Mouse (Mus musculus) R1 (cell line): ENCODE data around the gene Aldh6a1.

Source experiments
- DNase-seq: peaks from one replicate; pipeline ENCODE4 v3.0.0-alpha.2; 2018; ENCODE audit warnings: low read depth, low spot score

The Aldh6a1 gene

DNA sequence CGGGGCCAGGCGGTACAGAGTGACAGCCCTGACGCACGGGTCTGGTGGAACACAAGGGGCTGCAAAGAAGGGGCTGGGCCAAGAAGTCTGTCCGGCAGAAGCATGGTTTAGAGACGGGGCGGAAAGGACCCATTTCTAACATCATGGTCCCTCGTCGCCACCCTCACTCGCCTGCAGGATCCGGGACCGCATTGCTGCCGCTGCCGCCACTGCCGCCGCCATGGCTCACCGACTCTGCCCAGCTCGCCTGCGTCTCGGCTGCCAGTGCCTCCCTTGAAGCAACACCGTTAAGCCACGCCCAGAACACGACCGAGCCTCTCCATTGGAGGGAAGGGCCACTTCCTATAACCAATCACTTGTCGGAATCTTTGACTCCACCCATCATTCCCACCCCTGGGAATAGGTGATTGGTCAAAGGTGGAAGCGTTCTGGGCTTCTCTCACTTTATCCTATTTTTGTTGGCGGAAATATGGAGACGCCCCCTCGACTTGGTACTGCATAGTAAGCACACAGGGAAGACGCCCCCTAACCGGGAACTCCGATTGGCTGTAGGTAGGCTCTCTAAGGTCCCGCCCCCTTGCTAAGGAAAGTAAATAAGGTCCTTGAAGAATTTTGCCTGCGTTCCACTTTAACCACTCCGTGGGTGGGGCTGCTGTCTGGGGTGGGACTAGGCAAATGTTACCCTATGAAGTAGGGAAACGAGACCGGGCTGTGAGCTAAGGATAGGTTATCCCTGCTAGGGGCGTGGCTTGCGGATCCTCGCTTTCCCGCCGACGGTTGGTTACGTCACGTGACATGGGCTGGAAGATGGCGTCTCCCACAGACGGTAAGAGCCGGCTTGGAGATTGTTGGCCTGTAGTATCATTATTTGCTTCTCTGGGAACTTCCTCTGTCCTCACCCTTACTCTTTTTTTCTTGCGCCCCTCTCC is at the start of gene Aldh6a1, which contains the start of gene Lin52:
Gene Aldh6a1, minus strand, starts transcription at position 287 of the 929 bp plus-strand sequence.
Gene Lin52, plus strand, starts transcription at position 705 of the 929 bp plus-strand sequence.
- peak; percentile 100 for DNase-seq

DNA sequence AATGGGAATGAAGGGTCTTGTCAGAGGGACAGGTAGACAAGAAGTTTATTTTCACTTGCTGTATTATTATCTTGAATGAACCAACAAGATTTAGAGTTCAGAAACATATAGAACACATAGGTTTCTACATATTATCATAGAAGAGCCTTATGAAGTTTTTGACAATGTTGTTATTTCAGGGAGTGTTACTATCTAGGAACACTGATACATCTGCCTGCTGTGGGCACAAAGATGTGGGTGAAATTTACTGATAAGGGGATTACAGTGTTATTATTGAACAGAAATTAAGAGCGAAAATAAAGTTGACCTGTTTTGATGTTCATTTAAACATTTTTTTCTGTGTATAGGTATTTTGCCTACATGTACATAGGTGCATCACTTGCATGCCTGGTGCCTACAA is 46.0 kb upstream of the Aldh6a1 start:
- DNase-seq = no peak

DNA sequence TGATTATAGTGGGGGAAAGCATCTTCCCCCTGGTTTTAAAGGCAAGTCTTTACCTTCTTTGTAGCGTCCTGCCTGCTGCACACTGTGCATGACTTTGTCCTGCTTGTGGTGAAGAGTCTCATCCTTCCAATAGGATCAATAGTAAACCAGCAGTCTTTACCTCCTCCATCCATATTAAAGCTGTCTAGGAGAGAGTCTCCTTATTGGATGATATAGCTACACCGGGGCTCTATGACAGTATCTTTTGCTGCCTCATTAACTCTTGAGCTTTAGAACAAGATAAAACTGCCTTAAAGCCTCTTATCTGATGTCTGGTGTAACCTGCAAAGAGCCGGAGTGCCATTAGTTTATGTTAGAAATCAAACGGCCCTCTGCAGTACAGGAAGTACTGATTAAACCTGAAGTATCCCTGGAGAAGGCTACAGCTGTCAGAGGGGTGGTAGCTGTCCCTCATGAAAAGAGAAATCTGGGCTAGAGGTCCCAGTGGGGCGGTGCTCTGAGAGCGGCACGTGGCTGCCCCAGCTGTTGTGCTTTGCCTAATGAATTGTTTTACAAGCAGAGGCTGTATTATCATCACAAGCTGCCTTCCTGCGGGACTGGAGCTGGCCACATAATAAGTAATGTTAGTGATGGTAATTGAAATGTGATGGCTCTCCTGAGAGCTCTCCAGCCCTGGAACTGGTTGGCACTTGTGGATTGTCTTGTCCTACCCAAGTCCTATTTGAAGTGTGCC is 36.7 kb upstream of the Aldh6a1 start:
- peak; percentile 37 for DNase-seq

DNA sequence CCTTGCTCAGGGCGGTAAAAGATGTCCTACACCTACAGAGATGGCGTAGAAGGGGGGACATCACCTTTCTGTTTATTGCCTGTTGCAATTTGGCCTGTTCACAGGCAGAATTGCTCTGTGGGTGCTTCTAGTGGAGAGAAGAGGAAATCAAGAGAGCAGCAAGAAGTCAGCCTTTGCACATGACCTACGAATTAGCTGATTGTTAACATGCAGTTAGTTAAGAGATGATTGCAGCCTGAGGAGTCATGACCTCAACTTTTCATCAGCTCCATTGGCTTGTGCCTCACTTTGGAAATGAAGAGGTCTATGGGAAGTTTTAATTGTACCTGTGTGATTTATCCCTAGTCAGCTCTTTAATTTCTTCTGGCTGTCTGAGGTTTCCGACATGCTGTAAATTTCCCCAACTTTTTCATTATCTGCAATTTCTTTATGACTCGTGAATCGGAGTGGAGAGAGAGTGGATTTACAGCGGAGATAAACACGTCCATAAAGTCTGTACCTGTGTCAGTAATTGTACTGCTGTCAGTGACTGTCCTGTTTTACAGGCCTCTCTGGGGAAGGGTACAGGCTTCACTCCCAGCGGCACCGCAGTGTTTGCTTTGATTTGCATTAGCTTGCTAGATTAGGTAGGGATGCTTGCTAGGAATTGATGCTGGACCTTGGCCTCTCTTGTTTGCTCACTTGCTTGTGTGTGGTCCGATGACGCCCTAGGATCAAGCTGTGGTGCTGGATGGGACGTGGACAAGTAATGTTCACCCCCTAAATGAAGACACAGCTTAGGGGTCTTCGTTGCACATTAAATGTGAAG is 32.2 kb upstream of the Aldh6a1 start:
- no peak for DNase-seq

DNA sequence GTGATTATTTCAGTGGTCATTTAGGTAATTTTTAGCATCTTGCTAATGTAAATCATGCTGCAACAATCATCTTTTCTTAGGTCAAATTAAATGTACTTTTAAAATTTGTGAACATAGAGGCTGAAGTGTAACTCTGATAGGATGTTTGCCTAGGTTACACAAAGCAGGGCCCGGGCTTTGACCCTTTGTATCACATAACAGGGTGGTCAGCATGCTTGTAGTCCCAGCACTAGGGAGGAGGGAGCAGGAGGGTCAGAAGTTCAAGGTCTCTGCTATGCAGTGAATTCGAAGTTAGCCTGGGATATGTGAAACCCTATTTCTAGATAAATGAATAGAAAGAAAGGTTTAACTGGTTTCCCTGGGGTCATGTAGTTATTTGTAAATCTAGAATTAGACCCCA is 30.4 kb upstream of the Aldh6a1 start:
- DNase-seq = no peak

DNA sequence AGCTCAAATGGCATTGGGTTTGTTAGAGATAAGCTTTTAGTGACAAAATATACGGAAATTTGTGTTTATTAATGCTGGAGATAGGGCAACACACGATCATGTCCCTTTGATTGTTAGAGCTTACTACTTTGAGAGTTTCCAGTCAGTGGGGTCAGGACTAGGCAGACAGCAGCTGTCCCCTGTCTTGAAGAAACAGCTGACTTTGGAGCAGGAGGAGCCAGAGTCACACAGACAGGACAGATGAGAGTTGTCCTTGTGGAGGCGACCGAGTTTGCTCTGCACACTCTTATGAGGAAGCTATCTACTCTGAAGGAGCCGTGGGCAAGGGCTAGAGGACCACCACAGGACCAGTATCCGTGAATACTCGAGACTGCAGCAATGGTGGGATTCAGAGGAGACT is 28.1 kb upstream of the Aldh6a1 start:
- DNase-seq = no peak

DNA sequence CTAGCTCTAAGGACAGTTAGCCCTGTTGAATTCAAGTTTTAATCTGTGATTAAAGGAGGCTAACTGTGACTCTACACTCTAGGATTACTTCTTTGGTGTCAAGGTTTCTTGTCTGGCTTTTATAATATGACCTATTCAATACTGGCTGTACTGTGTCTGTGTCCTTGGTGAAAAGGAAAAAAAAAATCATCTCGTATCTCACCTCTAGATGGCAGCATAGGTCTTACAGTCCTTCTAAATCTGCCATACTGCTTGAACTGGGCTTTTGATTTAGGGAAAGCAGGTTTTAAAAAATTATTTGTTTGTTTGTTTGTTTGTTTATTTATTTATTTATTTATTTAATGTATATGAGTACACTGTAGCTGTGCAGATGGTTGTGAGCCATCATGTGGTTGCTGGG is 17.9 kb upstream of the Aldh6a1 start:
- peak; percentile 66 for DNase-seq

DNA sequence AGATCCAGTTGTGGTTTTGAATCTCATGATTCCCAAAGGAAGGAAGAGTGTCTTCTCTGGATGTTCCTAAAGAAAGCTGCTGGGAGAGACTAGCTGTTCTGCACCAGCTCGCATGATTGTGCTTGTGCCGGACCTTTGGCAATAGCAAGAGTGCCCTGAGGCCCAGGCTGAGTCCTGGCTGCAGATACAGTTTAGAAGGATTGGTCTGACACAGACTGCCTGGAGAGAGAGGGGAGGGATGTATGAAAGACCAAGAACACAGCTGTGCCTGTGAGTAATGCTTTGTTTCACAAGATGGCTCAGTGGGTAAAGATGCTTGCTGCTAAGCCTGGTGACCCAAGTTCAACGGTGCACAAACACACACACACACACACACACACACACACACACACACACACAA is 12.1 kb upstream of the Aldh6a1 start:
- DNase-seq = no peak

DNA sequence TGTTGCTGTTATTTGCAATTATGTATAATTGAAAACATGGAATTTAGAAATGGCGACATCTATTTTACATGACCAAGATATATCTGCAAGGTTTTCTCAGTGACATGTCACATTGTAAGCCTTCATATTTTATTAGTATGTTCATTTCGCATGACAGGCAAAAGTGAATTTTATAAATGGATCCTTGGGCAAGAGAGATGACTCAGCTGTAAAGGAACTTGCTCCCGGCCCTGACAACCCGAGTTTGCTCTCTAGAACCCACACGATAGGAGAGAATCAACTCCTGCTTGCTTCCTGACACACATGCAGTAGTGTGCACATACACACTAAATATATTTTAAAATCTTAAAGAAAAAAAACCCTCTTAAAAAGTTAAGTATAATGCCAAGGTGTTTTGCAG is 10.6 kb upstream of the Aldh6a1 start:
- DNase-seq = no peak

DNA sequence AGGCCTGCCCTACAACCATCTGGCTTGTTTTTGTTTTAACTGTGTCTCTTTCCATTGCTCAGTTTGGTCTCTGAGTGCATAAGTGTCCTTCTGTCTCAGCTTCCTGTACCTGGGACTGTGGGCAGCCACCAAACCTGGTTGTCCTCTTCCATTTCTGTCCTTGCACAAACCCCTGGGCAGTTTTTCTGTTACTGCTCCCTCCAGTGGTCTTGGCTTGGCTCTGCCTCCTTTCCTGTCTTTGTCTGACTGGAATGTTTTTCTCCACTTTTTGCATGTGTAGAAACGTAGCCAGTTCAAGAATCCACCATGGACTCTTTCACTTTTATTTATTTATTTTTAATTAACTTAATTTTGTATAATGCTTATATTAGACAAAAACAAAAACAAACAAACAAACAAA is 9.0 kb upstream of the Aldh6a1 start:
- DNase-seq = no peak

DNA sequence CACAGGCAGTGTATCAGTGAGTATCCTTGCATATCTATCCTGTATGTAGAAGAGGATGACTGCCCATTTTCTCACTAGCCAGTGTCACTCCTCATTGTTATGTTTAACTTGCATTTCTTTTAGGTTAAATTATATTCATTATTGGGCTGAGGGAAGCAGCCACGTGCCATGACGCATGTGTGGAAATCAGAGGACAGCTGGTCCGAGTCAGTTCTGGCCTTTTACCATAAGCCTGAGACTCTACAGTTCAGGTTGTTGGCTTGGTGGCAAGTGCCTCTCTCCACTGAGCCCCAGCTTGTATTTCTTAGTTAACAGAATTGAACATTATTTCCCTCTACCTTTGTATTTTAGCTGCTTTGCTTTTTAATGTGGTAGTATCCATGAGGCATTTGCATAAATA is 6.1 kb upstream of the Aldh6a1 start:
- DNase-seq = no peak

DNA sequence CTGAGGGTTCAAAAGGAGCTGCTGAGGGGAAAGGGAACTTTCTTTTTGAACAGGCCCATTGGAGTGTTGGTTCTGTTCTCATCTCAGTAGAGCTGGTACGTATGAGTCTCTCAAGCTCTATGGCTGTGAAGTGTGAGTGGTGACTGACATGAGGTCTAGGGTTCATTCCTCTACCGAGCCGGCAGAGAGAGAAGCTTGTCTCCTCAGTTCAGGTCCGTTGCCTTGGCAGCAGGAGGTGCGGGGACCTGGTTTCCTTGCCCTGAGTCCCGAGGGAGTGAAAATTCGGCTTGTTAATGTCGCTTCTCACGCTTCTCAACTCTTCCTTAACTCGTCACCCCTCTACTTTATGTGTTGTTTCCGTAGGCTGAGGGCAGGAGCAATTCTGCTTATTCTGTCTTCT is 997 bp upstream of the Aldh6a1 start:
- DNase-seq = peak; percentile 54

DNA sequence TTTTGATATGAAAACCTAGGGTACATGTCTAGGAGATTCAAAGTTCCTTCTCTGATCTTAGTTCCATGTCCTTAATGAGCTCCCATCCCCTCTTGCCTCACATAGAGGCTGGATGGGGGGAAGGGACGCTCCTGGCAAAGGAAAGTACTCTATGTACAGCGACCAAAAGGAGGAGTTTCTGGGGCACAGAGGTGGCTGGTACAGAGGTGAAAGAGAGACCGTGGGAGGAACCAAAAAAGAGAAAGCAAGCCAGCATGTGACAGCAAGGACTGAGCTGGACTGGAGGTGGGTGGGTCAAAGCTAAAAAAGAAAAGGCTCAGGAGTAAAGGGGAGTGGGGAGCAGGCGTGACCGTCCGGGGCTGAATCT is 470 bp downstream of the Aldh6a1 start:
- DNase-seq = no peak

DNA sequence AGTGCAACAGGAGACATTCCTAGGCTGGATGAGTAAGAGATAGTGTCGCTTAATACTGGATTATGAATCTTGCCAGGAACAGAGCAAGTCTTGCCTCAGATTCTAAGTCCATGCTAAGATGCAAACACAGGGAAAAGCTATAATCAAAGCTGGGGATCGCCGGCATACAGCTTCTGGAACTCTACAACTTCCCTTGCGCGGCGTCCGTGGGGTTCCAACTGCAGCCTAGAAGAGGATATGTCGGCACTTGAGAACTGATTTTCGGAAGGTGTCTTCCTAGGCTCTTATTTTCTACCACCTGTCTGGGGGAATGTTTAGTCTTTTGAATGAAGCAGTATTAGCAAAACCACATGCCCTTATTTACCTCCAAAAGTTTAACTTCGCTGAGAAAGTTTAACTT is 917 bp downstream of the Aldh6a1 start:
- no peak for DNase-seq

DNA sequence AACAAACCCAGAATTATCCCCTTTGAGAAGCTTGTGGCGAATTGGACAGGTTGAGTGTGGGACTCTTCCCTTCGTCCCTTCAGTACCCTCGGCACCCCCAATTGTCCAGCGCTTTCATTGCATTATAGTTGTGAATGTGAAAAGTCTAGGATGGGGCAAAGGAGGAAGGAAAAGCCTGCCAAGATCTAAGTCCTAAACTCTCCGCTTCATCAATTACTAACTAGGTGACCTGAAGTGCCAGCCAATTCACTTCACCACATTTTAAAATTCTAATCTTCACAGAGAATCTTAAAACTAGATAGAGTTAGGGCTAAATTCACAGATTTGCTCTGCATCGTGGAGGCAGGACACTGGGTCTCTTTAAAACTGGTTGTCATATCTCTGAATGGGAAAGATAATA is 2.6 kb downstream of the Aldh6a1 start:
- no peak for DNase-seq

DNA sequence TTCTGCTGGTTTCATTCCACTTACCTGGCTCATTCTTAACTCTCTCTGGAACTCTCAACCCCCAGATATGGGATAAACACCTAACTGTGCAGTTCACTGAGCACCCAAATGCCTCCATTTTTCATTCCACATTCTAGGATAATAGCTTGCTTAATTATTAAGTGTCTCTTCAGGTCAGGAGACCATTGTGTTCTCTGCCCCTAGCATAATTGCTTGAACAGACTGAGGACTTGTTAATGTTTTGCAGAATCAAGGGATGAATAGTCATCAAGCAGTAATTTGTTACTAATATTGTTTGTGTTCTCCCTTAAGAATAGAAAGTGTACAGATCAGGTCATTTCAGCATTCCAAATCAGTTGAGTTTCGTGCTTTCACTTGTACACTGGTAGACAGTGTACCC is 3.4 kb downstream of the Aldh6a1 start:
- DNase-seq = no peak

DNA sequence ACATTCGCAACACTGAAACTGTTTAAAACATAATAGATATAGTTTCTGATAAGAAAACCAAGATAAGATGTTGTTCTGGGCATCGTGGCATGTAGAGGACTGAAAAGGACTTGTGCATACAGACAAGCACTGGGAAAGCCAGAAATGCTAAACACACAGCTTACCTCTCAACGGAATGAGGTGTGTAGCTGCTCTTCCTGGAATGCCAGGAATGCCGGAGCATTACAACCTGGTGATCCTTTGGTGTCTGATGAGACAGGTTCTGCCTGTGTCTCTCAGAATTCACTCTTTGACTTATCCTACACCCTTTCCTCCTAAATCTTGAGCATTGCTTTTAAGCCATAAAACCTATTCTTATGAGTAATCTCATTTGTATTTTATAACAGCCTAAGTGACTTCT is 8.3 kb downstream of the Aldh6a1 start:
- peak; percentile 74 for DNase-seq

DNA sequence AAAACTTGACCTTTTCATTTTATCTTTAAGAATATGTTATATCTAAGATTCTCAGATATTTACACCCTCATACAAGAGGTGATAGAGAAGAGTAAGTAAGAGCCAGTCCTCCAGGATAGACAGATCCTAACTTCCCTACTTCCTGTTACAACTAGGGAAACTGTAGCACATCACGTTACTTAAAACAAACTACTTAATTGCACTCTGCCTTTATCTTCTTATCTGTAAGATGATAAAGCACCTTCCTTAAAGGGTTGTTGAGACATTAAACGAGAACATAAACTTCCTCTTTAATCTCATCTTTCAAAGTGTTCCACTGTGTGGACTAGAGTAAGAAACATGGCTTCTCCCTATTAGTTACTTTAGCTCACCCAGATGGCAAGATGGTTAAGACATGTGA is 12.1 kb downstream of the Aldh6a1 start:
- no peak for DNase-seq

DNA sequence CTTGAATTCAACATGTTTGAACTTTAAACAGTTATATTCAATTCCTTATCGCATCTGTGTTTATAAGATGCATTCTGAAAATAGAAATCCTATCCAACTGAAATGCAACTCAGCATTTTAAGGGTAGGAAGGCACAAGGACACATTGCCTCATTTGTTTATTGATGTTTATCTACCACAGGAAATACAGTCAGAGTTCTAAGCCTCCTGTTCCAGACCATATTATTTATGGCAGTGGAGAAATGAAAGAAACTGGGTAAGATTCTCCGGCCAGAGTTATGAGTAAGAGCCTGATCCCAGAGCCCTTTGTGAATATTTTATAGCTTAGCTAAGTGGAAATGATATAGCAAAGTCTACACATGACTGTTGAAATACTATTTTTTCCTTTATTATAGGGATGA is 21.0 kb downstream of the Aldh6a1 start:
- DNase-seq = no peak

DNA sequence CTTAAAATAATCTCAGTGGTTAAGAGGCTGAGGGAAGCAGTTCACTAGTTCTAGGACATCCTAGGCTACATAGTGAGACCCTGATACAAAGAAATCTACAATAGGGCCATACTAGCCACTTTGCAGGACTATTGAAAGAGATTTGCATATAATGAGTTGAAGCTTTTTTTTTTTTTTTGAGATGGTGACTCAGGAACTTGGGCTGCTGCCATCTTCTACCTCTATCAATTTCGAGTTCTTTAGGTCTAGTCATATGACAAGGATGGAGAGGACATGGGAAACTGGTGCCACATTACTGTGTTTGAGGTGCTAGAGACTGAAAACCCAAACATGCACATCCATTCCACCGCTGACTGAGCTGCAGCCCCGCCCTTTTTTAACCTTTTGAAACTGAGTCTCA is 26.8 kb downstream of the Aldh6a1 start:
- no peak for DNase-seq

DNA sequence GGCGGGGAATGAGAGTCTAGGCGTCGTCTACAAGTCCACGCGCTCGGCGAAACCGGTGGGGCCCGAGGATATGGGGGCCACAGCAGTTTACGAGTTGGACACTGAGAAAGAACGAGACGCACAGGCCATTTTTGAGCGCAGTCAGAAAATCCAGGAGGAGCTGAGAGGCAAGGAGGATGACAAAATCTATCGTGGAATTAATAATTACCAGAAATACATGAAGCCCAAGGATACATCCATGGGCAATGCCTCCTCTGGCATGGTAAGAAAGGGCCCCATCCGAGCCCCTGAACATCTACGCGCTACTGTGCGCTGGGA is 33.2 kb downstream of the Aldh6a1 start:
- peak; percentile 18 for DNase-seq
